Mouse (Mus musculus): ENCODE measurements around the gene Arhgef6.

The Arhgef6 gene

GRCm38 (mm10) chrX:57303188-57303878, 35.2 kb downstream of the Arhgef6 start:
- no peak for DNase-seq (ENCODE audit: low read depth)

GRCm38 (mm10) chrX:57298946-57299345, 39.6 kb downstream of the Arhgef6 start:
- no peak for DNase-seq (ENCODE audit: low read depth)

- DNase-seq (ENCODE audit: low read depth), result no peak
These were observed 50.1 kb downstream of the Arhgef6 start for GRCm38 (mm10) chrX:57288458-57288857.

- DNase-seq (ENCODE audit: low read depth), result peak; percentile 41
These were observed 52.2 kb downstream of the Arhgef6 start for GRCm38 (mm10) chrX:57286281-57286680.

- DNase-seq (ENCODE audit: low read depth), result no peak
These were observed 56.3 kb downstream of the Arhgef6 start for GRCm38 (mm10) chrX:57282184-57282583.

GRCm38 (mm10) chrX:57277560-57278335, 60.8 kb downstream of the Arhgef6 start:
- no peak for DNase-seq (ENCODE audit: low read depth)

- DNase-seq (ENCODE audit: low read depth), result no peak
These were observed 75.0 kb downstream of the Arhgef6 start for GRCm38 (mm10) chrX:57263515-57263914.

- no peak for DNase-seq (ENCODE audit: low read depth)
These were observed 77.8 kb downstream of the Arhgef6 start for GRCm38 (mm10) chrX:57260744-57261143.

- DNase-seq (ENCODE audit: low read depth), result no peak
These were observed 85.0 kb downstream of the Arhgef6 start for GRCm38 (mm10) chrX:57253329-57254055.

- DNase-seq (ENCODE audit: low read depth), result no peak
These were observed 100.0 kb downstream of the Arhgef6 start for GRCm38 (mm10) chrX:57238572-57238971.

GRCm38 (mm10) chrX:57235982-57236381, 102.5 kb downstream of the Arhgef6 start:
- no peak for DNase-seq (ENCODE audit: low read depth)

- DNase-seq (ENCODE audit: low read depth), result no peak
These were observed 104.9 kb downstream of the Arhgef6 start for GRCm38 (mm10) chrX:57233596-57233995.

GRCm38 (mm10) chrX:57228178-57228577, 110.4 kb downstream of the Arhgef6 start:
- DNase-seq (ENCODE audit: low read depth), result no peak

- DNase-seq (ENCODE audit: low read depth), result peak; percentile 2
These were observed 115.2 kb downstream of the Arhgef6 start for GRCm38 (mm10) chrX:57223301-57223700.

- DNase-seq (ENCODE audit: low read depth), result no peak
These were observed 116.6 kb downstream of the Arhgef6 start for GRCm38 (mm10) chrX:57221881-57222280.

- no peak for DNase-seq (ENCODE audit: low read depth)
These were observed 119.0 kb downstream of the Arhgef6 start for GRCm38 (mm10) chrX:57219563-57219962.

GRCm38 (mm10) chrX:57216271-57216670, 122.3 kb downstream of the Arhgef6 start:
- DNase-seq (ENCODE audit: low read depth), result no peak

GRCm38 (mm10) chrX:57215495-57215894, 123.0 kb downstream of the Arhgef6 start:
- DNase-seq (ENCODE audit: low read depth), result no peak

GRCm38 (mm10) chrX:57212862-57213261, 125.7 kb downstream of the Arhgef6 start:
- DNase-seq (ENCODE audit: low read depth), result no peak

GRCm38 (mm10) chrX:57211876-57212275, 126.7 kb downstream of the Arhgef6 start, which contains the start of gene Cd40lg:
Cd40lg (plus strand) TSS chrX:57212143.
- no peak for DNase-seq (ENCODE audit: low read depth)

GRCm38 (mm10) chrX:57210591-57210990, 127.9 kb downstream of the Arhgef6 start:
- no peak for DNase-seq (ENCODE audit: low read depth)

GRCm38 (mm10) chrX:57200397-57200796, 138.1 kb downstream of the Arhgef6 start:
- no peak for DNase-seq (ENCODE audit: low read depth)

GRCm38 (mm10) chrX:57198036-57198435, 140.5 kb downstream of the Arhgef6 start:
- DNase-seq (ENCODE audit: low read depth), result no peak

All from fibroblast of lung, adult 2 months (primary cell).